Mouse (Mus musculus) spleen, adult 2 months (tissue): ENCODE data around the gene Leng1. TPM values are rescaled to one million over a fixed set of nuclear protein-coding genes. Genes with fewer than 3 reads are reported as not detected.

ENCODE experiments used
- DNase-seq, 2 experiments: peaks; one replicate each; pipeline versions ENCODE4 v3.0.0 to v3.0.0-alpha.2; 2012 to 2021; ENCODE audit warnings: low spot score in 2 of 2, low read depth in 1 of 2
- H3K27ac ChIP-seq: fragments of 200-500 bp; 2 replicates; pipeline ENCODE4 v1.5.1; 2012; ENCODE audit warnings: low read length, inconsistent platforms; ENCODE audit not compliant: insufficient read depth
- H3K27me3 ChIP-seq: fragments of 200-500 bp; 2 replicates; pipeline ENCODE4 v1.6.1; 2012; ENCODE audit warnings: mild to moderate bottlenecking, moderate library complexity, low read length, inconsistent platforms; ENCODE audit not compliant: control insufficient read depth, insufficient read depth
- H3K36me3 ChIP-seq: fragments of 200-500 bp; 2 replicates; pipeline ENCODE4 v1.6.1; 2012; ENCODE audit warnings: mild to moderate bottlenecking, low read length, inconsistent platforms; ENCODE audit not compliant: control insufficient read depth, insufficient read depth
- H3K4me1 ChIP-seq: fragments of 200-500 bp; 2 replicates; pipeline ENCODE4 v1.6.1; 2011; ENCODE audit warnings: inconsistent platforms; ENCODE audit not compliant: control insufficient read depth, insufficient read depth, insufficient read length
- H3K4me3 ChIP-seq: fragments of 200-500 bp; 2 replicates; pipeline ENCODE4 v1.5.1; 2011; ENCODE audit warnings: mild to moderate bottlenecking, inconsistent platforms; ENCODE audit not compliant: insufficient read depth, insufficient read length; ENCODE audit errors: extremely low read depth
- CTCF ChIP-seq: fragments of 200-500 bp; IDR thresholded peaks from 2 replicates; pipeline ENCODE4 v1.5.1; 2011; ENCODE audit warnings: mild to moderate bottlenecking, inconsistent platforms; ENCODE audit not compliant: insufficient read depth, insufficient read length, insufficient replicate concordance; ENCODE audit errors: extremely low read depth
- POLR2A ChIP-seq: fragments of 200-500 bp; IDR thresholded peaks from 2 replicates; pipeline ENCODE4 v1.6.1; 2011; ENCODE audit warnings: low read depth, low read length, inconsistent platforms
- WGBS: fragments of 180-500 bp; shearing (Covaris S2); methylation state at CpG from one replicate; pipeline ENCODE4 v1.1.7; 2018; 5-methylcytosine and 5-hydroxymethylcytosine counted together
- polyA plus RNA-seq: library from polyadenylated mRNA; depleted of rRNA; stranded (reverse); fragments of >200 nt; gene quantifications from 2 replicates; pipeline ENCODE4 v1.2.3, GENCODE M21; 2012; rRNA removed

The Leng1 gene
- polyA plus RNA-seq, 1 experiment, result 1.8 TPM

- WGBS, result 82% methylated on average over 4 of the region's 4 CpGs
- TF ChIP-seq CTCF, result no peak
- no peak for TF ChIP-seq POLR2A
- Histone ChIP-seq H3K36me3 (peaks cover 12% of the 10 kb centered on the region), H3K4me1 (no peaks in the 10 kb centered on the region), H3K4me3 (no peak within 1 kb of the TSS; the same call in 1 of the 2 replicates), H3K27me3 (no peaks in the 10 kb centered on the region), H3K27ac (no peak within 1 kb of the TSS)
- no peak for DNase-seq
Measured at GRCm38 (mm10) chr7:3616057-3616388, 49.6 kb downstream of the Leng1 start, which contains the start of gene Oscar. TSS of gene Oscar (minus strand) at chr7:3616157.

- Histone ChIP-seq H3K27me3 (no peaks in the 10 kb centered on the region), H3K4me3 (no peak overlapping the region), H3K27ac (no peak overlapping the region), H3K4me1 (no peaks in the 10 kb centered on the region), H3K36me3 (no peaks in the 10 kb centered on the region)
- DNase-seq, result no peak
- WGBS, result 74% methylated on average over 3 of the region's 3 CpGs
- TF ChIP-seq POLR2A (no peak), CTCF (no peak)
Measured at GRCm38 (mm10) chr7:3614021-3614420, 51.6 kb downstream of the Leng1 start.

GRCm38 (mm10) chr7:3611006-3611405, 54.6 kb downstream of the Leng1 start:
- H3K4me3 ChIP-seq, result no peak overlapping the region
- WGBS, result 83% methylated on average over 13 of the region's 13 CpGs
- no peaks in the 10 kb centered on the region for H3K27me3 ChIP-seq
- H3K36me3 ChIP-seq, result no peaks in the 10 kb centered on the region
- no peak overlapping the region for H3K27ac ChIP-seq
- no peaks in the 10 kb centered on the region for H3K4me1 ChIP-seq
- TF ChIP-seq POLR2A (no peak), CTCF (no peak)
- no peak for DNase-seq

- H3K4me3 ChIP-seq, result no peak overlapping the region
- TF ChIP-seq POLR2A (no peak), CTCF (no peak)
- 6% methylated on average over 3 of the region's 3 CpGs for WGBS
Measured at GRCm38 (mm10) chr7:3610437-3610836, 55.2 kb downstream of the Leng1 start.

More at GRCm38 (mm10) chr7:3610437-3610836, 55.2 kb downstream of the Leng1 start:
- H3K27ac ChIP-seq, result no peak overlapping the region
- no peak for DNase-seq
- H3K36me3 ChIP-seq, result no peaks in the 10 kb centered on the region
- H3K27me3 ChIP-seq, result no peaks in the 10 kb centered on the region
- no peaks in the 10 kb centered on the region for H3K4me1 ChIP-seq

Other genes starting within 250 kb of the Leng1 start
- gene Cacng6, start 241.6 kb downstream of the Leng1 start, polyA plus RNA-seq, result 0.11 and 0.15 TPM in 2 replicates
- 0.48 and 0.54 TPM in 2 replicates for gene Tarm1, start 163.2 kb downstream of the Leng1 start, polyA plus RNA-seq
- gene Oscar, start 49.7 kb downstream of the Leng1 start, polyA plus RNA-seq, result 0.14 and 0.15 TPM in 2 replicates
- 117 and 124 TPM in 2 replicates for gene Ndufa3, start 48.5 kb downstream of the Leng1 start, polyA plus RNA-seq
- 6.8 TPM in 2 replicates for gene Tfpt, start 35.9 kb downstream of the Leng1 start, polyA plus RNA-seq
- 24.1 and 27.8 TPM in 2 replicates for gene Prpf31, start 35.9 kb downstream of the Leng1 start, polyA plus RNA-seq
- gene Cnot3, start 20.6 kb downstream of the Leng1 start, polyA plus RNA-seq, result 94.1 and 111 TPM in 2 replicates
- 7.6 and 8.4 TPM in 2 replicates for gene Tmc4, start 11.7 kb upstream of the Leng1 start, polyA plus RNA-seq
- gene Tsen34, start 27.0 kb upstream of the Leng1 start, polyA plus RNA-seq, result 29.2 and 47.1 TPM in 2 replicates
- gene Mboat7, start 27.7 kb upstream of the Leng1 start, polyA plus RNA-seq, result 57.0 and 57.2 TPM in 2 replicates
- gene Rps9, start 38.2 kb upstream of the Leng1 start, polyA plus RNA-seq, result 1,349 and 2,225 TPM in 2 replicates
- gene Pirb, start 54.6 kb upstream of the Leng1 start, polyA plus RNA-seq, result 51.9 and 72.4 TPM in 2 replicates
- 3.7 and 4.5 TPM in 2 replicates for gene Gm15448, start 159.8 kb upstream of the Leng1 start, polyA plus RNA-seq
- 5.0 and 13.3 TPM in 2 replicates for gene Pira2, start 179.2 kb upstream of the Leng1 start, polyA plus RNA-seq
- 7.0 and 18.4 TPM in 2 replicates for gene Gm14548, start 232.3 kb upstream of the Leng1 start, polyA plus RNA-seq
- gene Lilra6, start 249.7 kb upstream of the Leng1 start, polyA plus RNA-seq, result 7.3 and 9.0 TPM in 2 replicates